Mouse (Mus musculus) naive thymus-derived CD4-positive, alpha-beta T cell, adult 2 months (primary cell): ENCODE results near the gene Fbxo41.
A peak's percentile ranks its signal among the peaks of the same experiment; 100 is the strongest.

Source experiments
- DNase-seq: peaks from one replicate; pipeline ENCODE4 v3.0.0-alpha.2; 2011; ENCODE audit warnings: low read depth

Gene Fbxo41

DNA sequence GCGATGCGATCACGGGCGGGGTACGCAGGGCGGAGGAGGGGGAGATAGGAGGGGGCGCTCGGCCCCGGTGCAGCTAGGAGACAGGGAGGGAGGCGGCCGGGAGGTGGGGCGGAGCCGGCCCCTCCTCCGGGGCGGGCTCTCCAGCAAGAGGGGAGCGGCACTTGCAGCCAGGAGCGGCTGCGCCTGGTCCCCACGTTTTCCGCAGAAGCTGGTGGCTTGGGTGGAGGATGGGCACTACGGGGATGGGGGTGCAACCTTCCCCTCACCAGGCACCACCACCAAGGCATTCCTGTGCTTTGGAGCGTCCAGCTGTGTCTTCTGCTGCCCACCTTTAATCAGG is at the start of gene Fbxo41:
TSS of gene Fbxo41 (minus strand) at position 84 of the 340 bp plus-strand sequence.
- no peak for DNase-seq

- no peak for DNase-seq
Measured at GRCm38 (mm10) chr6:85547642-85548041, 44.8 kb upstream of the Fbxo41 start.

DNA sequence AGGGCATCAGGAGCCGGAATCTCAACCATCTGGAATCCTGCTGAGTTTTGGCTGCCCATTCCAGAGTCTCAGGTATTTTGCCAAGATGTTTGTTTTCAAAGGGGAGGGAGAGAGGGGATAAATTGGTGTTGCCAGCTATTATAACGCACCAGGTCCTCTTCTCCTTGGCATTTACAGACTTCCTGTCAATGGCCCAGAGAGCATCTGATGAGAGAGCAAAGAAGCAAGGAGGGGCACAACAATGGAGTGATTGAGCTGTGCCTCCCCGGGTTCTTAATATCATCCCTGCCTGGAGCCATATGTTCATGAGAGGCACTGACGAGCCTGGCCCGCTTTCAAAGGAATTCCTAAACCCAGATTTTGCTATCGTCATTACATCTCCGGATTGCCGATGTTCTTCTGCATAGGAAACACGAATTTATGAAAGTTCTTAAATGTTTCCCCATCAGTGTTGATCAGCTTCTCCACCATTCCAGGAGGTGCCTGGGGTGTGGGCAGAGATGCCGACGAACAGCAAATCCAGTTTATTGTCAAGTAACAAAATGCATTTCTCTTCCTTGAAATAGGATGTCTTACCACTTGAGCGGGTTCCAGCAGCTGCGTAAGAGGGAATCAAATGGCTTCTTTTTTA is 41.6 kb upstream of the Fbxo41 start:
- DNase-seq = no peak

- DNase-seq = no peak
Measured at GRCm38 (mm10) chr6:85543351-85544175, 40.8 kb upstream of the Fbxo41 start.

GRCm38 (mm10) chr6:85522825-85523224 is 20.0 kb upstream of the Fbxo41 start:
- no peak for DNase-seq

- DNase-seq = no peak
Measured at GRCm38 (mm10) chr6:85522026-85522425, 19.2 kb upstream of the Fbxo41 start.

DNA sequence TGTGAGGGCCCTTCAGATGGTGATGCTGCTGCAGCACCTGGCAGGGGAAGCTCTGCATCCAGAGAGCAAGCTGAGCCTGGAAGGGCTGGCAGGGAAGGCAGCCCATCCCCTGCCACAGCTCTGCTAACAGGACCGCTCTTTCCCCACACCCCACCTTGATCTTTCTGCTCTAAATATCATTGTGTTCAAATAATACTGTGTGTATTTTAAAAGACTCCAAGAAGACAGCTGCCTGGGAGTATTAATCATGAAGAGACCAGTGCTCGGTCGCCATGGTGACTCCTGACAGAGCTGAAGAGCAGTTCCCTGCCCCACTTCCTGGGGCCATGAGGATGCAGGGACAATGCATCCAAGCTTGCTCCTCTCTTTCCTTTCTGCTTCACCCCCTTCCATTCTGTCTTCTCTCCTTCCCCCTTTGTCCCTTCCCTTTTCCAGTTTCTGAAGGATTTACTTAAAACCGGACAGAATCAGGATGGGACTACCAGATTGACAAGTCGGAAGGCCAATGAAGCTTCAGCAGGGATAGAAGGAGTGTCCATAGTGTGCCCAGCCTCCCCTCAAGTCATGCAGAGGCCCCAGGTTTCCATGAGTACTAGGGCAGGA is 15.4 kb upstream of the Fbxo41 start:
- no peak for DNase-seq

DNA sequence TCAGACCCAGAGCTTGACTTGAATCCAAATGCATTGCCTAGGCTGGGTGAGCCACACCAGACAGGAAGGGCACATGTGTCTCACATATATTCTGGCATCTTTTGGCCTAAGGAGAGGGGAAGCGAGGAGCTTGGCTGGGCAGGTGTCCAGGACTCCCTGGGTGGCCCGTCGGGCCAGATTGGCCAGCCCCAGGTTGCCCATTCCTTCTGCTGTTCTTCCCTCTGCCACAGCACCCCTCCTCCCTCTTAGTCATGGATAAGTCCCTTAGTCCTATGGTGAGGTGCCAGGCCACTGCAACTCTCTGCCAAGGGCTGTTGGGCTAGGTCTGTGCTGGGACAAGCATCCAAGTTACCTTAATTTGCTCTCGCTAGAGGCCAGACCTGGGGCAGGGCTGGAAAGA is 13.1 kb upstream of the Fbxo41 start:
- no peak for DNase-seq

DNA sequence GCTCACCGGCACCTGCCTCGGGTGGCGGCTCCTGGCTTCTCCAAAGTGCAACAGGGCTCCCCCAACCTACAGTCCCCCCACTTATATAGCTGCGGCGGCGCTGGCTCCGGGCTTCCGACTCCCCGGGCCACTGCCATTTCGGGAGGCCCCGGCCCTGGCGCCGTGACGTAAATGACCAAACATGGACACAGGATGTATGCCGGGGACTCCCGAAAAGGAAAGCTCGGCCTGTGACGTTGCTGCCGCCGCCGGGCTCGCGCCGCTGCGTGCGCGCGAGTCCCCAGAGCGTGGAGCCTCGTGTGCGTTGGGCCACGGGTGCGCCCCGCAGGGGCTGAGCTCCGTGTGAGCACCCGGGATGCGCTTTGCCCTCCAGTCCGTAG is 10.7 kb upstream of the Fbxo41 start, which contains the start of gene Egr4:
TSS of gene Egr4 (minus strand) at position 59 of the 380 bp plus-strand sequence.
- DNase-seq = peak; percentile 32

DNA sequence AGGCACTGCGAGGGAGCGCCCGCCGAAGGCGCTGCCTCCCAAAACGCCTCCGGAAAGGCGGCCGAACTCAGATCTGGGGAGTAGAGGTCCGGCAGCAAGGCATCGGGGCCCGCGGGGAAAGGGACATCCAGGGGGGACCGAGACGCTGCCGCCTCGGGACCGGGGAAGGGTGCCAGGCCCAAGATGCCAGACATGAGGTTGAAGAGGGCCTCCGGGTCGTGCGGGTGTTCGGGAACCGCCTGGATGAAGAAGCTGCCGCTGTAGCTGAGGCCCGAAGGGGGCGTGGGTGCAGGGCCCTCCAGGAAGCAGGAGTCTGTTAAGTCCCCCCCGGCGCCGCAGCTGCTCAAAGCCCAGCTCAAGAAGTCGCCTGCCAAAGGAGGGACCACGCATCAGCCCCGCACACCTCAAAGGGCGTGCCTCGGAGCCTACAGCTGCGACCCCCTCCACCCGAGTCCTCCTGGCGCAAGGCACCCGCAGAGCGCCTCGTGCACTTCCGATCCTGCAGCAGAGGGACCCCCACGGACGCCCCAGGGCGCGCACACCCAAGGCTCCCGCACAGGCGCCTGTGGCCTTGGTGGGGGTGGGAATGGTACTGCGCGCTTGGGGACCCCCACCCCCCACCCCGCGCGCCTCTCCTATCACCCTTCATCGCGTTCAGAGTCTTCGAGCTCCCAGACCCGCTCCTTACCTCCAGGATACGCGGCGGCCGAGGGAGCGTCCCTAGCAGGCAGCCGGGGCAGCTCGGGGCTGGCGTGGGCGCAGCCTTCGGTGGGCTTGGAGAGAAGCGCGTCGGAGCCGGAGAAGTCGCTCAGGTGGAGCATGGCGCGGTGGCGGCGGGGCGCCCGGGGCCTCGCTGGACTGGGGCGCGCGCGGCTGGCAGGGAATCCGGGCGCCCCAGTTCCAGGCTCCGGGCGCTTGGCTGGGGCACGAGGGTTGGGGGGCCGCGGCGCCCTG is 10.1 kb upstream of the Fbxo41 start:
- no peak for DNase-seq

GRCm38 (mm10) chr6:85512056-85512440 is 9.3 kb upstream of the Fbxo41 start:
- no peak for DNase-seq

GRCm38 (mm10) chr6:85511286-85512055 is 8.7 kb upstream of the Fbxo41 start:
- DNase-seq = no peak

DNA sequence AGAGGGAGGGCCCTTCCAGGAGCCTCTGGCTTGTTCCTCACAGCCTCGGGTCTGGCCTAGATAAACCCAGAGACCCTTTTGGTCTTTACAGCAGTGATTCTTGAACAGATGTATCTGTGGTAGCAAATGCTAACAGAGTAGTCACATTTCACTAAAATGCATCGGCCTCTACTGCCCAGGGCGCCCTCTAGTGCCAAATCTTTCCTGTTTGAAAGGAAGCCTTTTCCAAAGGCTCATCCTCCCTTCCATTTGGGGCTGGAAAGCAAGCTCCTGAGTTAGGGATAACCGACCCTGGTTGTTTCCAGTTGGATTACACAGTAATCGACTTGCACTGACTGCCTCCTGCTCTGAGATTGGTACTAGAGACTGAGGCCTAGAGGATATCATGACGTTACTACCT is 7.7 kb upstream of the Fbxo41 start:
- DNase-seq = no peak

DNA sequence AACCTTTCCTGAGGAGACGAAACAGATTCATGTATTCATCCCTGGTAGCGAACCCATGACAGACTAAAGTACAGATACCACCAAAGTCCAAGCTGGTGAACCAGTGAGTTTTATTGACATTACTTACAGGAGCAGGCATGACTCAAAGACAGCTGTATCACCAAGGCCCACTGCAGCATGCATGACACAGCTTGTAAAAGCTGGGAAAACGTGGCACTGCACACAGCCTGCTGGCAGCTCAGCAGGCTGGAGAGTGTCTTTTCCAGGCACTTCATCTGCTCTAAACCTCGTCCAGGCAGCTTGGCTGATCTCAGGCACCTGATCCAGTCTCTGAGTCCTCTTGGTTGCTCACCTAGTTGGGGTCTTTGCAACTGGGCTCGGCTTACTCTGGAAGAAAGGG is 5.8 kb upstream of the Fbxo41 start:
- DNase-seq = no peak

DNA sequence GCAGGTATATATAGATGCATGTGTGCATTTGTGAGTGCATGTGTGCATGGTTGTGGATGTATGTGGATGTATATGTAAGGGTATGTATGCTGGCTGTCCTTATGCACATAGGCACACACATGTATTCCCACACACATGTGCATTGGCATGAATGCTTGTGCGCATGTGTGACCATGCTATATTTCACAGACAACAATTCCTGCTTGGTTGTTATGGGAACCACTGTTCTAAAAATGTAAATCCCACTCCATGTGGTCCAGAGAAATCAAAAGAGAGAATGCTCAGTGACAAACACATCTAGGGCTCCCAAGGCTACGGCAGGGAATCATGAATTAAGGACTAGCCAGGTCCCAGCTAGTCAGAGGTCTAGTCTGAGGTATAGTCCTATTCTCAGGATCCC is 2.1 kb upstream of the Fbxo41 start:
- no peak for DNase-seq

- DNase-seq = no peak
Measured at GRCm38 (mm10) chr6:85502103-85502910, 487 bp downstream of the Fbxo41 start.

DNA sequence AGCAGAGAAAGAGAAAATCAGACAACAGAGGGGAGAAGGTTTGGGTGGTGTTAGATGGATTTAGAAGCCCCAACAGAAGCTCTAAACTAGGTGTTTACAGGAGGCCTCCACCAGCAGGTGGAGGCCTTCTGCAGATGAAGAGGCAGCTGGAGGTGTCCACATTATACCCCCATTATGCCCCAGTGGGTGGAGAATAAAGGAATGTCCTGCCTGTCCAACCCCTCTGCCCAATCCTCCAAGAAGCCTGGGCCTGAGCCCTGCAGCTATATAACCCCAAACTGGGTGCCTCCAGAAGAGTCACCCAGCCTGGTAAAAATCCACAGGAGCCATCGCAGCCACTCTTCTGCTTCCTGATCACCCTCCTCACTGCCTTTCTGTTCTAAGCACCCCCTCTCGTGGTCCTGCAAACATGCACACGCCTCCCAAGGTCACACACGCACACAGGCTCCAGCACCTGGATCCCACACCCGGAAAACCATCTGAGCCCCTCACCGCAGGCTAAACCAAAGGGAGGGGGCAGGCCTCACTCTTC is 1.2 kb downstream of the Fbxo41 start:
- DNase-seq = no peak

- DNase-seq = no peak
Measured at GRCm38 (mm10) chr6:85500416-85500815, 2.4 kb downstream of the Fbxo41 start.

DNA sequence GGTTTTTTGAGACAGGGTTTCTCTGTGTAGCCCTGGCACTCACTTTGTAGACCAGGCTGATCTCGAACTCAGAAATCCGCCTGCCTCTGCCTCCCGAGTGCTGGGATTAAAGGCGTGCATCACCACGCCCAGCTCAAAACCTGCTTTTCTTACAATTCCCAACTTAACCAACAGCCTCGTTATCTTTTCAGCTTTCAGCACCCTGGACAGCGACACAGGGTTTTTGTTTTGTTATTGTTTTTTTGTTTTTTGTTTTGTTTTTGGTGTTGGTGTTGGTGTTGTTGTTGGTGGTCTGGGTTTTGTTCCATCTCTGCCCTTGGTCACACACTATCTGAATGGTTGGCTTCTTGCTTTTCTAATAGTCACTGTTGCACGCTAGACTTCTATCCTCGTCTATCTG is 4.6 kb downstream of the Fbxo41 start:
- DNase-seq = no peak

GRCm38 (mm10) chr6:85496976-85497375 is 5.8 kb downstream of the Fbxo41 start:
- no peak for DNase-seq
